Mouse (Mus musculus) fibroblast of lung, adult 2 months (primary cell): Measurements from ENCODE around the gene Tub.

Experiments used
- DNase-seq: peaks from one replicate; pipeline ENCODE4 v3.0.0-alpha.2; 2011; ENCODE audit warnings: low read depth

Gene Tub

DNA sequence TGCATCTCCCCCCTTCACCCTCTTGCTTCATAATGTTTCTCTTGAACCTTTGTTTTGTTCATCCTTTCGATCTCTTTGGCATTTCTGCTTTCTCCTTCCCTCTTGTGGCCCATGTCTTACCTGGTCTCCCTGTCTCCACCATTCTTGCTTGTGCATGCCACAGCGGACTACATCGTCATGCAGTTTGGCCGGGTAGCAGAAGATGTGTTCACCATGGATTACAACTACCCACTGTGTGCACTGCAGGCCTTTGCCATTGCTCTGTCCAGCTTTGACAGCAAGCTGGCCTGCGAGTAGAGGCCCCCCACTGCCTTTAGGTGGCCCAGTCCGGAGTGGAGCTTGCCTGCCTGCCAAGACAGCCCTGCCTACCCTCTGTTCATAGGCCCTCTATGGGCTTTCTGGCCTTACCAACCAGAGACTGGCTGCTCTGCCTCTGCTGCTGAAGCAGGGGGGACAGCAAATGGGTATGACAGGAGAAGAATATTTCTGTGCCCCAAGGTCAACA is 79.9 kb downstream of the Tub start:
- DNase-seq, result no peak

GRCm38 (mm10) chr7:109031331-109031730 is 81.2 kb downstream of the Tub start:
- no peak for DNase-seq

GRCm38 (mm10) chr7:109032054-109032453 is 81.9 kb downstream of the Tub start:
- no peak for DNase-seq

DNA sequence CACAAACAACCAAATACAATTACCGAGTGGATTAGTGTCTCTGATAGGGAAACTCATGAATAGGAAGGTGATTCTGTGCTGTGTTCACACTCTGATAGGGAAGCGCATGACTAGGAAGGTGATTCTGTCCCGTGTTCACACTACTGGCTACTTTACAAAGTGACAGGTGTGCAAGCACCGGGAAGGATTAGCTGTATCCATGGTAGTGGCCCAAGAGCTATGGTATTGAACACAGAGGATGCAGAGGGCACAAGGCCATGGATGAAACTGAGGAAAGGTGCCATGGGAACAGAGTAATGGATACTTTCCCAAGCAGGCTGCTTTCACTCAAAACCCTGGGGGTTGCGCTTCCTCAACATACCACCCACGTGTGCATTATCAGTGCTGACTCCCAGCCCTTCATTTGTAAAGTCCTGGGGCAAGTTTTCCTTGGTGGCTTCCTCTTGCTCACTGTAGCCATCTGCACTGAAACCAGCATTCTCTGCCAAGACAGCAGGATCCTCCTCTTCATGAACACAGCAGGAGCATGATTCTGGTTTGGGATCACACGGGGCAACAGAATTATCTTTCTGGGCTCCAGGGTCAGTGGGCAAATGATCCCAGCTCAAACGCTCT is 88.1 kb downstream of the Tub start:
- no peak for DNase-seq

- no peak for DNase-seq
Measured at GRCm38 (mm10) chr7:109038987-109039386, 88.8 kb downstream of the Tub start.

GRCm38 (mm10) chr7:109039445-109039844 is 89.3 kb downstream of the Tub start:
- no peak for DNase-seq

DNA sequence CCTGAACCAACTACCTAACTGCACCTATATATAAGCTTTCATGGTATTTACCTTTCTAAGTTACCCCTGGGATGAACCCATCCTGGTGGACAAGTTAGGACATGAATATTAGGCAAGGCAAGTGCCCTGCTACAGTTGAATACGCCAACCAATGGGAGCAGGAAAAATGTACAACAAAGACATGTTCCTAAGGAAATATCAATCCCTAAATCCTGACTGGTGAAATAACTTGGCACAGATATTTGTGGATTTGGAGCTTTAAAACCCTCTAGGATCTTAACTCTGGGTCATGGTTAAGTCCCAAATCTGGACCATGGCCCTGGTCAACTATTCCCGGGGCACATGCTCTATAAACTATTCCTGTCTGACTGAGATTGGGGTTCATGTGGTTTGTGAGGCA is 95.7 kb downstream of the Tub start:
- no peak for DNase-seq

DNA sequence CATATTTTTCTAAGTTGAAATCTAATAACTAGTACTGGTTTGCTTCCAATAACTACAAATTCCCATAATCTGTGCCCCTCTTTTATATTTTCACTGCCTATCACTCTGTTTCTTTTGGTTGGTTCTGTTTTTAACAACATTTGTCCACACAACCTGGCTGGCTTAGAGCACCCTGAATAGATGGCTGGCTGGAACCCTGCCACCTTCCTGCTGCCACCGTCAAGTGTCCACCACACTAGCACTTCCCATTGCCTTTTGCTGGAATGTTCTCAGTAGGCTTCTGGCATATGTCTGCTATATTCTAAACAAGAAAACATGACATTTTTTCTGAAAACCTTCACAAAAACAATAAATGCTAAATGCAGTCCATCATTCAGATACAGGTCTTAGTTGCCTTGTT is 100.7 kb downstream of the Tub start:
- no peak for DNase-seq

GRCm38 (mm10) chr7:109059536-109059935 is 109.4 kb downstream of the Tub start:
- DNase-seq, result no peak

- peak; percentile 62 for DNase-seq
Measured at GRCm38 (mm10) chr7:109069641-109070040, 119.5 kb downstream of the Tub start.

DNA sequence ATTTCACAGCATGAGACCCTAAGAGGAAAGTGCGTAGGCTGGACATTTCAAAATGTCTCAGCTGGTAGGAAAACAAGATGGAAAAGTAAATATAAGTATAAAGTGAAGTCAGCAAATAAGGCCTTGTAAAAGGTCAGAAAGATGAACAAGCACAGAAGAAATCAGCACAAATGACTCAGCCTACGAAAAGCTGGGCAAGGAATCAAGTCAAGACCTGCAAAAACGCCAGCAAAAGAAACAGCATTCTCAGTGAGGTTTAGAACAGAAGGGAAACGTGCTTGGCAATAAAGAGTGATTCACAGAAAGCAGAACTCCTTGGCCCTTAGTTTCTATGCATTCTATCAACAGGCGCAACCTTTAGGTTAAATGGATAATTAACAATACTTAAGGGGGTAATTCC is 122.2 kb downstream of the Tub start:
- DNase-seq, result peak; percentile 33

DNA sequence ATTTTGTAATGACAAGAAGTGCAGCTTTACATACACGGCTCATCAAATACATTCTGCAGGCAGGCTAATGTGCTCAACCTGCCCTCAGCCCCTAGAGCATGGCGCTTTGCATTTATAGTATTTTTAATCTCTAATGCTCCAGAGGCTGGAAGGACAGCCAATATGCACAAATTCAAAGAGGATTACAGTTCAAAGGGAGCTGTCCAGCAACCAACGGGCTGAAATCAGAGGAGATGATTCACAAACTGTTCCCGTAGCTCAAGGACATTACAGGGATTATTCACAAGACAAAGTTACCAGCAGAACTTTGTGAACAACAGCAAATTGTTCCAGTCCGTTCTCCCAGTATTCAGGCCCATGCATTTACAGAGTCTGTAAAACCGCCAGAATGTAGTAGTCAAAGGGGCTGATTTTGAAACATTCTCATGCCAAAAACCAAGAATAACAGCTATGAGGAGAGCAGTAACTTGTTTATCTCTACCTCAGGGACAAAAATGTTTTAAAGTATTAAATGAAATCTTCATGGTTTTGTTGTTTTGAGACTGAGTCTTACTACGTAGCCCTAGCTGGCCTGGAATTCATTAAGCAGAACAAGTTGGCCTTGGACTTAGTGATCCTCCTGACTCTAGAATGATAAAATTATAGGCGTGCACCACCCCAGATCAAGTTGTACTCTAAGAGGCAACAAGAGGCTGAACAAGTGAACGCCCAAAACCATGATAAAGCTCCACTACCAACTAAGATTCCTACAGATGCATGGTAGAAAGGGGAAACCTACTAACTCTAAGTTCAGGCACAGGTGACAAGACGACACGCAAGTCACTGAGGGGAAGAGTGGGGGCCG is 132.4 kb downstream of the Tub start:
- DNase-seq, result no peak

- no peak for DNase-seq
Measured at GRCm38 (mm10) chr7:109083113-109083812, 133.1 kb downstream of the Tub start, which contains the start of gene Ric3. Gene Ric3 (minus strand): TSS chr7:109083331.

DNA sequence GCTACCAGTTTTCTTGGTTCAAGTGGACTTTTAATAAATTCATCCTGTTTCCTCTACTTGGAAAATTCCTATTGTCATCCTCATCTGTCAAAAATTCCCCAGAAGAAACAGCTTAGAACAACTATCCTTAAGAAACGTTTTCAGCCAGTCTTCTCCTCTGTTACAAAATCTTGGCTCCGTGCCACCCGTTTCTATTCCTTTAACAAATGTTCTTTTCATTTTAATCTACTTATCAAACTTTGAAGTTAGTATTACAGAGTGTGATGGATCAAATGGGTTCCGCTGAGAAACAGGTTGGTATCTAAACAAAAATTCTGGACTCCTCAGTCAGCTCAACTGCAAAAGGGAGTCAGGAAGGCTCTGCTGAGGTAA is 133.7 kb downstream of the Tub start:
- DNase-seq, result no peak
